Mouse (Mus musculus): ENCODE data around the gene Daam1. TPM values are rescaled to one million over a fixed set of nuclear protein-coding genes. Genes with fewer than 3 reads are reported as not detected.

The Daam1 gene
- polyA plus RNA-seq, 1 experiment from 2014 or later, result 7.4 TPM

- Histone ChIP-seq H3K4me3 (no peak overlapping the region), H3K4me1 (0 out of 2 replicates have a peak, but pooled peaks cover 5% of the 10 kb centered on the region), H3K27me3 (replicated peaks; ENCODE audit: low read depth, poor library complexity, severe bottlenecking) (no peaks in the 10 kb centered on the region), H3K9me3 (no peaks in the 10 kb centered on the region), H3K36me3 (replicated peaks) (no peaks in the 10 kb centered on the region), H3K27ac (replicated peaks) (no peak overlapping the region)
- no peak for DNase-seq (ENCODE audit: low spot score)
- 50% methylated on average over 2 of the region's 2 CpGs for WGBS
Observed at GRCm38 (mm10) chr12:72038866-72039265, 208.0 kb downstream of the Daam1 start.

GRCm38 (mm10) chr12:72039501-72039900 lies 208.6 kb downstream of the Daam1 start:
- WGBS, result 83% methylated on average over 8 of the region's 8 CpGs
- no peak overlapping the region for H3K4me3 ChIP-seq

GRCm38 (mm10) chr12:72041238-72041637 lies 210.4 kb downstream of the Daam1 start:
- H3K4me1 ChIP-seq, result 0 out of 2 replicates have a peak, but pooled peaks cover 5% of the 10 kb centered on the region
- H3K9me3 ChIP-seq, result no peaks in the 10 kb centered on the region
- no peak overlapping the region for H3K27ac ChIP-seq (replicated peaks)
- DNase-seq (ENCODE audit: low spot score), result no peak
- no peaks in the 10 kb centered on the region for H3K36me3 ChIP-seq (replicated peaks)
- 89% methylated on average over 3 of the region's 3 CpGs for WGBS
- H3K27me3 ChIP-seq (replicated peaks; ENCODE audit: low read depth, poor library complexity, severe bottlenecking), result no peaks in the 10 kb centered on the region
- no peak overlapping the region for H3K4me3 ChIP-seq

More at GRCm38 (mm10) chr12:72039501-72039900, 208.6 kb downstream of the Daam1 start:
- Histone ChIP-seq H3K4me1 (0 out of 2 replicates have a peak, but pooled peaks cover 5% of the 10 kb centered on the region), H3K36me3 (replicated peaks) (no peaks in the 10 kb centered on the region), H3K27ac (replicated peaks) (no peak overlapping the region), H3K27me3 (replicated peaks; ENCODE audit: low read depth, poor library complexity, severe bottlenecking) (no peaks in the 10 kb centered on the region), H3K9me3 (no peaks in the 10 kb centered on the region)
- no peak for DNase-seq (ENCODE audit: low spot score)

Other genes with a start within 250 kb of the Daam1 start
- gene Gpr135, start 240.0 kb downstream of the Daam1 start, polyA plus RNA-seq (2016; fragmentation: Nextera tagmentation; extraction: Ambion mirVana), result 0.38 and 0.76 TPM in 2 replicates